Mouse (Mus musculus) small intestine, adult 2 months (tissue): Measurements from ENCODE around the gene Gfra1. TPM values are rescaled to one million over a fixed set of nuclear protein-coding genes. Genes with fewer than 3 reads are reported as not detected.

ENCODE experiments used
- H3K27ac ChIP-seq: fragments of 200-500 bp; 2 replicates; pipeline ENCODE4 v1.5.1; 2012; ENCODE audit warnings: low read depth, low read length, control low read depth, inconsistent platforms; ENCODE audit not compliant: insufficient read depth
- H3K27me3 ChIP-seq: fragments of 200-500 bp; 2 replicates; pipeline ENCODE4 v1.6.1; 2012; ENCODE audit warnings: mild to moderate bottlenecking, moderate library complexity, low read length, inconsistent platforms; ENCODE audit not compliant: control insufficient read depth, insufficient read depth
- H3K36me3 ChIP-seq: fragments of 200-500 bp; 2 replicates; pipeline ENCODE4 v1.6.1; 2012; ENCODE audit warnings: mild to moderate bottlenecking, low read length, control low read depth, inconsistent platforms; ENCODE audit not compliant: control insufficient read depth, insufficient read depth
- H3K4me1 ChIP-seq: fragments of 200-500 bp; 2 replicates; pipeline ENCODE4 v1.6.1; 2012; ENCODE audit warnings: low read length, inconsistent platforms, mixed read lengths; ENCODE audit not compliant: control insufficient read depth, insufficient read depth, insufficient read length
- H3K4me3 ChIP-seq: fragments of 200-500 bp; 2 replicates; pipeline ENCODE4 v1.5.1; 2012; ENCODE audit warnings: low read depth, mild to moderate bottlenecking, control low read depth, inconsistent platforms, low read length, moderate library complexity
- CTCF ChIP-seq: fragments of 200-500 bp; IDR thresholded peaks from 2 replicates; pipeline ENCODE4 v1.5.1; 2012; ENCODE audit warnings: low read depth, mild to moderate bottlenecking, control low read depth, inconsistent platforms, low read length, moderate library complexity, mixed read lengths; ENCODE audit not compliant: insufficient replicate concordance, insufficient read length; ENCODE audit errors: extremely low read depth
- POLR2A ChIP-seq: fragments of 200-500 bp; IDR thresholded peaks from 2 replicates; pipeline ENCODE4 v1.6.1; 2012; ENCODE audit warnings: low read depth, mild to moderate bottlenecking, control low read depth, inconsistent platforms, low read length, moderate library complexity
- WGBS: fragments of 180-500 bp; shearing (Covaris S2); methylation state at CpG from one replicate; pipeline ENCODE4 v1.1.7; 2018; 5-methylcytosine and 5-hydroxymethylcytosine counted together
- polyA plus RNA-seq: library from polyadenylated mRNA; depleted of rRNA; stranded (reverse); fragments of >200 nt; gene quantifications from 2 replicates; pipeline ENCODE4 v1.2.3, GENCODE M21; 2012

Gene Gfra1
- polyA plus RNA-seq, 1 experiment = 0.58 TPM

GRCm38 (mm10) chr19:58301105-58301504 is 154.6 kb downstream of the Gfra1 start:
- TF ChIP-seq POLR2A = no peak
- TF ChIP-seq CTCF = no peak
- H3K4me1 ChIP-seq = no peaks in the 10 kb centered on the region
- WGBS = 87% methylated on average over 7 of the region's 7 CpGs

GRCm38 (mm10) chr19:58297926-58298325 is 157.8 kb downstream of the Gfra1 start:
- Histone ChIP-seq H3K27ac (no peak overlapping the region), H3K4me3 (no peak overlapping the region), H3K4me1 (no peaks in the 10 kb centered on the region), H3K36me3 (no peaks in the 10 kb centered on the region), H3K27me3 (no peaks in the 10 kb centered on the region)
- TF ChIP-seq POLR2A = no peak
- no peak for TF ChIP-seq CTCF
- WGBS = 72% methylated on average over 2 of the region's 2 CpGs

More at GRCm38 (mm10) chr19:58301105-58301504, 154.6 kb downstream of the Gfra1 start:
- Histone ChIP-seq H3K27ac (no peak overlapping the region), H3K27me3 (no peaks in the 10 kb centered on the region), H3K36me3 (no peaks in the 10 kb centered on the region), H3K4me3 (no peak overlapping the region)

- WGBS = 32% methylated on average over 7 of the region's 7 CpGs
- H3K4me1 ChIP-seq = no peaks in the 10 kb centered on the region
- no peak for TF ChIP-seq POLR2A
- TF ChIP-seq CTCF = no peak
Measured at GRCm38 (mm10) chr19:58296842-58297190, 158.9 kb downstream of the Gfra1 start.

GRCm38 (mm10) chr19:58295986-58296841 is 159.5 kb downstream of the Gfra1 start:
- Histone ChIP-seq H3K27ac (no peak overlapping the region), H3K27me3 (no peaks in the 10 kb centered on the region), H3K36me3 (no peaks in the 10 kb centered on the region), H3K4me1 (no peaks in the 10 kb centered on the region), H3K4me3 (no peak overlapping the region)
- 73% methylated on average over 14 of the region's 14 CpGs for WGBS
- TF ChIP-seq CTCF = no peak
- no peak for TF ChIP-seq POLR2A

More at GRCm38 (mm10) chr19:58296842-58297190, 158.9 kb downstream of the Gfra1 start:
- Histone ChIP-seq H3K27me3 (no peaks in the 10 kb centered on the region), H3K36me3 (no peaks in the 10 kb centered on the region), H3K27ac (no peak overlapping the region), H3K4me3 (no peak overlapping the region)

- 80% methylated on average over 6 of the region's 6 CpGs for WGBS
- H3K4me1 ChIP-seq = no peaks in the 10 kb centered on the region
- H3K27ac ChIP-seq = no peak overlapping the region
- no peaks in the 10 kb centered on the region for H3K27me3 ChIP-seq
- no peak for TF ChIP-seq POLR2A
- no peak for TF ChIP-seq CTCF
- H3K36me3 ChIP-seq = no peaks in the 10 kb centered on the region
- H3K4me3 ChIP-seq = no peak overlapping the region
Measured at GRCm38 (mm10) chr19:58288145-58288544, 167.6 kb downstream of the Gfra1 start.

DNA sequence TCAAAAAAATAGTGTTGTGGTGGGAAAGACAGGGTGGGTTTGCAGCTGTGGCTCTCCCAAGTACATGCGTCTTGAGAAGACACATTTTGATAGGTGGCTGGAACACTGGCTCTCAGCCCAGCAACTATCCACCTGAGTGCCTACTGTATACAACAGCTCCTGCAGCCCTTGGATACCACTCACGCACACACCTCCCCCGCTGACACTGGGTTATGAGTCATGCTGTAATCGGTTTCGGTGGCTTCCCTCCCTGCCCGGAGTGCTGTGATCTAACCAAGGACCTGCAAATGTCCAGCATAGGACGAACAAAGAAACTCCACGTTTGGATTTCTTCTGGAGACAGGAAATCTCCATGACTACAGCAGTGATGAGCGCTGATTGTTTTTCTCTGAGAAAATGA is 180.4 kb downstream of the Gfra1 start:
- no peak overlapping the region for H3K27ac ChIP-seq
- H3K4me3 ChIP-seq = no peak overlapping the region
- H3K27me3 ChIP-seq = no peaks in the 10 kb centered on the region
- no peak for TF ChIP-seq POLR2A
- no peak for TF ChIP-seq CTCF
- 66% methylated on average over 9 of the region's 9 CpGs for WGBS
- no peaks in the 10 kb centered on the region for H3K36me3 ChIP-seq
- H3K4me1 ChIP-seq = no peaks in the 10 kb centered on the region

DNA sequence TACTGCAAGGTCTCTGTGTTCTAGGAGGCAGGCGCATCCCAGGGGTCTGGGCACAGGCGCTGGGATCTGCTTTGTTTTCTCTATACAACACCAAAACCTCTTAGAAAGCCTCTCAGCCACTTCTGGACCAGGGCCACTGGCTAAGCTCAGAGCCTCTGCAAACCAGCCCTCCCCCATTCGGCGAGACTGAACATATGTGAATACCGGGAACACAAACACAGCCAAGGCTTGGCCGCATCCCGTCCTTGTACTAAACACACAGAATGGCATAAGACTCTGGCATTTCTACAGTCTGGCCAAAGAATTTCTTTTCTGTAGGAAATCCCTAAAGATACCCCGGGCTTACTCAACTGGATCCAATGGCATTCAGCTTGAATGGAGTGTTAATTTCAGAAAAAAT is 183.9 kb downstream of the Gfra1 start:
- TF ChIP-seq CTCF (no peak), POLR2A (no peak)
- WGBS = 82% methylated on average over 8 of the region's 8 CpGs
- Histone ChIP-seq H3K36me3 (no peaks in the 10 kb centered on the region), H3K4me1 (no peaks in the 10 kb centered on the region), H3K27ac (no peak overlapping the region), H3K4me3 (no peak overlapping the region), H3K27me3 (no peaks in the 10 kb centered on the region)
